Comparison of ENCODE assay signal across 9 mouse cellular contexts in the genomic region with DNA sequence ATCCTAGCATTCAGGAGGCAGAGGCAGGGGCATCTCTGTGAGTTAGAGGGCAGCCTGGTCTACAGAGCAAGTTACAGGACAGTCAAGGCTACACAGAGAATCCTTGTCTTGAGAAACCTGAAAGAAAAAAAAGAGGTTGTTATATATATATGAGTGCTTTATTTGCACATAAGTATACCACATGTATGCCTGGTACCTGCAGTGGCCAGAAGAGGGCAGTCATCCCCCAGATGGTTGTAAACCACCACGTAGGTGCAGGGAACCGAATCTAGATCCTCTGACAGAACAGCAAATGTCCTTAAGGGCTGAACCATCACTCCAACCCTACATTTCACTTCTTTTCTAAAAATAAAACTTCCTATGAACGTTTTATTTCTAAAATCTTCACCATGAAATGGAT. TPM values are rescaled to one million over a fixed set of nuclear protein-coding genes. Genes with fewer than 3 reads are reported as not detected.
DNase-seq lines count a peak whose midpoint lies in the region; ATAC-seq and TF ChIP-seq lines count a peak whose summit lies in the region.
"Had no signal": no experiment of that assay in that cellular context is flagged by ENCODE, and none has a peak within 500 bp of the region (broad histone marks: within the 10 kb centered on the region; RNA-seq: fewer than 3 reads in every experiment).

No protein-coding gene starts in this region.

- DNase-seq in lung, adult 2 months = no peak
- no peak for DNase-seq in lung, postnatal 4 days
- peak; percentile 77 for DNase-seq in MEL-GATA-1-ER (ENCODE audit: extremely low read depth, low read depth)
- DNase-seq in liver, postnatal 0 days = peak; percentile 39
- peak; percentile 66 for DNase-seq in thymus, postnatal 14 days
- no peak for DNase-seq in adrenal gland, postnatal 4 days (ENCODE audit: low spot score in 2 of 2)
- DNase-seq in c-Kit-positive CD71-positive TER-119-positive erythroid progenitor cells, embryonic 14.5 days (ENCODE audit: low spot score) = no peak
- DNase-seq: gastrocnemius, postnatal 10 days had no signal

- no peaks in the 10 kb centered on the region for H3K36me3 ChIP-seq in liver, postnatal 0 days (replicated peaks; ENCODE audit: insufficient read depth, low read length)
- H3K36me3 ChIP-seq: embryonic facial prominence, embryonic 12.5 days had no signal

- WGBS in lung, adult 2 months = 64% methylated on average over 3 of the region's 3 CpGs
- 64% methylated on average over 3 of the region's 3 CpGs for WGBS in liver, postnatal 0 days (ENCODE audit: insufficient replicate concordance)

- no peak for TF ChIP-seq POLR2A in lung, adult 2 months (IDR thresholded peaks at IDR 0.05; ENCODE audit: borderline replicate concordance, extremely low read depth, low read depth, low read length)

- H3K9me3 ChIP-seq in liver, postnatal 0 days (ENCODE audit: low read length) = no peaks in the 10 kb centered on the region
- H3K9me3 ChIP-seq: embryonic facial prominence, embryonic 12.5 days had no signal

- H3K9ac ChIP-seq in liver, postnatal 0 days (replicated peaks) = no peak overlapping the region
- H3K9ac ChIP-seq: embryonic facial prominence, embryonic 12.5 days had no signal

- no peaks in the 10 kb centered on the region for H3K27me3 ChIP-seq in liver, postnatal 0 days (ENCODE audit: insufficient read depth, low read length)
- H3K27me3 ChIP-seq: embryonic facial prominence, embryonic 12.5 days had no signal

- H3K27ac ChIP-seq in liver, postnatal 0 days (ENCODE audit: low read depth) = no peak overlapping the region
- H3K27ac ChIP-seq: embryonic facial prominence, embryonic 12.5 days had no signal

- H3K4me2 ChIP-seq in liver, postnatal 0 days (ENCODE audit: low read depth, low read length) = no peak overlapping the region
- H3K4me2 ChIP-seq: embryonic facial prominence, embryonic 12.5 days had no signal

- no peak overlapping the region for H3K4me3 ChIP-seq in lung, adult 2 months (replicated peaks; ENCODE audit: extremely low read depth, low read depth, low read length)
- no peak overlapping the region for H3K4me3 ChIP-seq in liver, postnatal 0 days (ENCODE audit: low read depth, low read length)
- H3K4me3 ChIP-seq: embryonic facial prominence, embryonic 12.5 days had no signal

- ATAC-seq in liver, postnatal 0 days = no peak

- no peaks in the 10 kb centered on the region for H3K4me1 ChIP-seq in lung, adult 2 months (ENCODE audit: control insufficient read depth, insufficient read depth, low read length)
- 0 out of 2 replicates have a peak, but pooled peaks cover 2% of the 10 kb centered on the region for H3K4me1 ChIP-seq in liver, postnatal 0 days (ENCODE audit: insufficient read depth)
- H3K4me1 ChIP-seq: embryonic facial prominence, embryonic 12.5 days had no signal

- TF ChIP-seq EP300 in liver, postnatal 0 days (IDR thresholded peaks at IDR 0.05; ENCODE audit: low read depth) = no peak

- TF ChIP-seq CTCF in lung, adult 2 months (IDR thresholded peaks at IDR 0.05; ENCODE audit: insufficient read depth, low read length) = peak; percentile 35; the same call in 1 of the 2 replicates
- TF ChIP-seq CTCF in liver, postnatal 0 days (IDR thresholded peaks at IDR 0.05; ENCODE audit: low read depth) = peak; percentile 68

RNA-seq across cellular contexts. Expression of a gene that starts 8.1 kb away (rescaled TPM):
- 5.1 and 23.2 TPM in 2 replicates for polyA plus RNA-seq in lung, adult 2 months (2012; rRNA removed)
- polyA plus RNA-seq in liver, postnatal 0 days (2015; fragmentation: Nextera tagmentation; extraction: Ambion mirVana) = 93.7 and 98.3 TPM in 2 replicates
- total RNA-seq in adrenal gland, postnatal 4 days (2021) = 100 to 1,000 TPM; 176 to 182 TPM

RNA-seq across cellular contexts. Expression of a gene that starts 28.6 kb away (rescaled TPM):
- polyA plus RNA-seq in lung, adult 2 months (2012; rRNA removed) = 8.9 and 15.6 TPM in 2 replicates
- polyA plus RNA-seq in liver, postnatal 0 days (2015; fragmentation: Nextera tagmentation; extraction: Ambion mirVana) = 17.3 and 17.4 TPM in 2 replicates
- 10 to 100 TPM; 55.8 to 59.4 TPM for total RNA-seq in adrenal gland, postnatal 4 days (2021)

Comparison
In these comparisons a context has a peak if more than half of its experiments do, and no peak if none do; other contexts are left out.
1. DNase-seq: peak in MEL-GATA-1-ER (single experiment), liver, postnatal 0 days (single experiment) and thymus, postnatal 14 days (single experiment); none in lung, adult 2 months (single experiment), lung, postnatal 4 days (0 of 2), adrenal gland, postnatal 4 days (0 of 2) and c-Kit-positive CD71-positive TER-119-positive erythroid progenitor cells, embryonic 14.5 days (single experiment).